Mouse (Mus musculus) hindbrain, embryonic 16.5 days (tissue): ENCODE measurements around the gene Trib2. TPM values are rescaled to one million over a fixed set of nuclear protein-coding genes. Genes with fewer than 3 reads are reported as not detected.

Experiments used
- ATAC-seq: fragments of 200-750 bp; cut with Nextera tagmentation; 2 replicates; pipeline ENCODE4 v1.8.0; 2017; ENCODE audit warnings: moderate TSS enrichment, moderate library complexity
- H3K27ac ChIP-seq: fragments of 300-500 bp; sonication (generic); 2 replicates; pipeline ENCODE4 v1.5.1; 2014; ENCODE audit warnings: low read depth, mild to moderate bottlenecking, control low read depth, low read length, moderate library complexity
- H3K27me3 ChIP-seq: fragments of 300-500 bp; sonication (generic); replicated peaks from 2 replicates; pipeline ENCODE4 v1.6.1; 2014; ENCODE audit warnings: low read length; ENCODE audit not compliant: control insufficient read depth, insufficient read depth
- H3K36me3 ChIP-seq: fragments of 300-500 bp; sonication (generic); 2 replicates; pipeline ENCODE4 v1.6.1; 2014; ENCODE audit warnings: mild to moderate bottlenecking, low read length, moderate library complexity, mixed read lengths; ENCODE audit not compliant: control insufficient read depth, insufficient read depth
- H3K4me1 ChIP-seq: fragments of 300-500 bp; sonication (generic); 2 replicates; pipeline ENCODE4 v1.6.1; 2014; ENCODE audit warnings: low read depth, low read length; ENCODE audit not compliant: control insufficient read depth, insufficient read depth
- H3K4me2 ChIP-seq: fragments of 300-500 bp; sonication (generic); 2 replicates; pipeline ENCODE4 v1.6.1; 2014; ENCODE audit warnings: mild to moderate bottlenecking, low read length, control low read depth, moderate library complexity
- H3K4me3 ChIP-seq: fragments of 300-500 bp; sonication (generic); 2 replicates; pipeline ENCODE4 v1.5.1; 2014; ENCODE audit warnings: mild to moderate bottlenecking, low read length, control low read depth, moderate library complexity
- H3K9ac ChIP-seq: fragments of 300-500 bp; sonication (generic); 2 replicates; pipeline ENCODE4 v1.6.1; 2014; ENCODE audit warnings: low read depth, mild to moderate bottlenecking, control low read depth, low read length, moderate library complexity
- H3K9me3 ChIP-seq: fragments of 300-500 bp; sonication (generic); 2 replicates; pipeline ENCODE4 v1.6.1; 2014; ENCODE audit warnings: mild to moderate bottlenecking, low read length, moderate library complexity; ENCODE audit not compliant: control insufficient read depth
- WGBS: fragments of 180-500 bp; shearing (Covaris S2); extraction: QIAGEN DNeasy Blood & Tissue Kit; methylation state at CpG from one replicate; pipeline ENCODE4 v1.1.7; 2014; 5-methylcytosine and 5-hydroxymethylcytosine counted together
- polyA plus RNA-seq: library from polyadenylated mRNA; unstranded; fragments of >200 nt; fragmentation: Nextera tagmentation; extraction: Ambion mirVana; gene quantifications from 2 replicates; pipeline ENCODE4 v1.2.1, GENCODE M21; 2015

Trib2 gene
- polyA plus RNA-seq, 1 experiment from 2014 or later = 124 TPM

DNA sequence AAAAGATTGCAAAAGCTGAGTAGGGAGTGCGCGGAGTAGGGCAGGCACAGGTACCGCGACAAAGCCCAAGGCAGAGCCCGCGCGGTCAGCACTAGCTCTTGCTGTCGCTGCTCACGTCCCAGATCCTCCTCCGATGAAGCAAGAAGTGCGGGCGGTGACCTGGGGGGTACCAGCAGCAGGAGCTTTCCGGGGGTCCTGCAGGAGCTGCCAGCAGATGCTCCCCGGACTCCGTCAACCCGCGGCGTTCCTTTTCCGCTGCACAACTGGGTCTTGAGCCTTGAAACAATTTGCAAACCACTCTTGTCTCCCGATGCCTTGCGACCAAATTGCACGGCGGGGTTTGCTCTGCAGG is 492 bp downstream of the Trib2 start:
- Histone ChIP-seq H3K4me1 (peaks cover 7% of the 10 kb centered on the region), H3K9me3 (no peaks in the 10 kb centered on the region), H3K27me3 (no peaks in the 10 kb centered on the region), H3K27ac (peak overlapping the region; percentile 99), H3K36me3 (no peaks in the 10 kb centered on the region), H3K4me2 (peak overlapping the region; percentile 78), H3K4me3 (peak overlapping the region; percentile 85), H3K9ac (peak overlapping the region; percentile 95)
- peak; percentile 34 for ATAC-seq
- 0% methylated on average over 23 of the region's 23 CpGs for WGBS

DNA sequence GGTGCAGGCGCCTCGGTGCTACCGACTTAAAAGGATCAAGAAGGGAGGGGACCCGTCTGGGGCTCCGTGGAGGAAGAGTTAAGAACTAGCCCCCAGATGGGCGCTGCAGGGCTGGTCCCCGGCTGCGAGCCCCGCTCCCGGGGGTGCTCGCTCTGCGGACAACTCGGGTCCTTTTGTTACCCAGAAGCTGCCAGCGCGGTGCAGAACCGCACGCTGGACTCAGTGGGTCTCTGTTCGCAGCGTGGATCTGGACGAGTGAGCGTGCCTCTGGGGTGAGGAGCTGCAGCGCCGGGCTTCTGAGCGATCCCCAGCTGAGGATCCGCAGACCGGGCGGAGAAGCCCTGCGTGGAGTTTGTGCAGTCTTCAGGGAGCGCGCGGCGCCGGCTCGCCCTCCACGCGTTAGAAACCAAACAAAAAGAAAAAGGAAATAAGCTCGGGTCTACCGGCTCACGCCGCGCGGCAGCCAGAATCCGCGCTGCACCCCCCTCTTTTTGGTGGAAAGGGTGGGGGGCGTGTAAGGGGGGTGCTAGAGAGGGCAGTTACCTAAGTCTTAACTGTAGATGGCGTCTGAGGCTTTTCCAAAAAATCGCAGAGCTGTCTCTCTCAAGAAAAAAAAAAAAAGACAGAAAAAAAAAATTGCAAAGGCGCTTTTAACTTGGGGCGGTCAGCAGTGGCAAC is 1.0 kb downstream of the Trib2 start:
- Histone ChIP-seq H3K4me2 (peak overlapping the region; percentile 78), H3K27me3 (no peaks in the 10 kb centered on the region), H3K4me1 (peaks cover 12% of the 10 kb centered on the region), H3K4me3 (peak overlapping the region; percentile 85), H3K9ac (peak overlapping the region; percentile 95), H3K36me3 (no peaks in the 10 kb centered on the region), H3K9me3 (no peaks in the 10 kb centered on the region), H3K27ac (peak overlapping the region; percentile 99)
- under 1% methylated on average over 49 of the region's 49 CpGs for WGBS
- ATAC-seq = peak; percentile 62

DNA sequence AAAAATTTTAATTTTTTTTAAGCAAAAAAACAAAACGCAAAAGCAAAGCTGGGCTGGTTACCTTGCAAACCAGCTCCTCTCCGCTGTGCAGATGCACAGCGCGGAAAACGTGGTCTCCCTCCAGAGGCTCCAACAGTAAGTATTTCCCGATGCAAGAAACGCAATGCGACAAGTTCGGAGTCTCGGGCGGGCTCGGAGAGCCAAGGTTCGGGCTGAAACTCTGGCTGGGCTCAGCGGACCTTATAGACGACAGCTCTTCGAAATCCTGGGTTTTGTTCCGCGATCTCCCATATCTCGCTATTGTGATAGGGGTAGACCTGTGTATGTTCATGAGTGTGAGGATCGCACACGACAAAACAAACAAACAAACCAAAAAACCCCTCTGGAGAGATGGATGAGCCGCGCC is 1.5 kb downstream of the Trib2 start:
- peaks cover 15% of the 10 kb centered on the region for H3K4me1 ChIP-seq
- H3K27me3 ChIP-seq = no peaks in the 10 kb centered on the region
- peak overlapping the region; percentile 99 for H3K27ac ChIP-seq
- H3K9ac ChIP-seq = peak overlapping the region; percentile 95
- no peaks in the 10 kb centered on the region for H3K36me3 ChIP-seq
- WGBS = 0% methylated on average over 23 of the region's 23 CpGs
- ATAC-seq = no peak; the same call in 1 of the 2 replicates
- H3K4me2 ChIP-seq = peak overlapping the region; percentile 78
- no peaks in the 10 kb centered on the region for H3K9me3 ChIP-seq
- peak overlapping the region; percentile 85 for H3K4me3 ChIP-seq

DNA sequence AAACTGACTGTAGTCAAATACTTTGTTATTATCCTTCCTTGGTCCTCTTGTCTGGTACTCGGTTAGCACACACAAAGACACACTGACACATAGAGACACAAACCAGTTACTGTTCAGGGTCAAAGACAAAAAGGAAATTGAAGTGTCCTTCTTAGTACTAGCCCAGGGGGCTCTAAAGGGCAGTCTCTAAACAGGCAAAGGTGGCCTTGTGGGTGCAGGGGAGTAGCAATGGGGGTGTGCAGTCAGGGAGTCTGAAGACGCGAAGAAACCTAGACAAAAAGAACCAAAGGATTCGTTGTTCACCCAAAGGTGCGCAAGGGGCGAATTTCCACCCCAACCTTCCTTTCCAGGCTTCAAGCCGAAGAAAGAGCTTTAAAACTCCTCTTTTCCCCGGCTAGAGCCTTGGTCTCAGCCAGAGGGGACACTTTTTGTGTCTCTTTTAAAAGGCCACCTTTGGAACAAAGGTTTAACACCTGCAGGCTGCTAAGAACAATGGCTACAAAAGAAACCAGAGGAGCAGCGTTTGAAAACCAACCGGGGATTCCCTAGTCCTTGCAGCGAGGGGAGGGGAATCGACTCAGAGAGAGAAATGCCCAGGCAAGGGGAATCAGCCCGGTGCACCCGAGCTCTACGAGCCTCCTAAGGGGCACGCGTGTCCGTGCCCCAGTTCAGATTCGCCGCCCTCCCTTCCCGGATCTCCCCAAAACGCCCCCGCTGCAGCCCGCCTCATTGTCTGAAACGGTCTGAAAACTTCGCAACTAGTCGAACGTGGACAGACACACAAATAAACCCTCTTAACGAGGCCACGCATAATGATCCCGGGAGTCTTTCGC is 2.3 kb downstream of the Trib2 start:
- Histone ChIP-seq H3K4me1 (peaks cover 22% of the 10 kb centered on the region), H3K9ac (peak overlapping the region; percentile 95), H3K9me3 (no peaks in the 10 kb centered on the region), H3K27me3 (no peaks in the 10 kb centered on the region), H3K4me3 (peak overlapping the region; percentile 85), H3K36me3 (no peaks in the 10 kb centered on the region), H3K27ac (peak overlapping the region; percentile 99), H3K4me2 (peak overlapping the region; percentile 78)
- no peak for ATAC-seq
- under 1% methylated on average over 32 of the region's 32 CpGs for WGBS

DNA sequence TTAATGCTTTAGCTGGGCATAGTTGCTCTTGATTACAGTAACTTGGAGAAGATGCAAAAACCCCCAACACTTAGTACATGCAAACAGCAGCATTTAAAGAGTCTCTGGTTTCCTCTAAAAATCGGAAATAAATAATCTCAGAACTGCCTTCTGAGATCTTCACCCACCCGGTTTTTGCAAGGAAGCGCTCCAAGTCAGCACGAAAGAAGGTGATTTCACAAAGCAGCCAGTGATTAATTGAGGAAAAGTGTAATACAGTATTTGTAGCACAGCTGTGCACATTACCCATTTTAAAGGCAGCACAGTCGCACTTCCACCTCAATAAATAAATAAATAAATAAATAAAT is 2.9 kb downstream of the Trib2 start:
- H3K27me3 ChIP-seq = no peaks in the 10 kb centered on the region
- H3K4me1 ChIP-seq = peaks cover 25% of the 10 kb centered on the region
- peak overlapping the region; percentile 85 for H3K4me3 ChIP-seq
- WGBS = 3% methylated on average over 5 of the region's 5 CpGs
- peak overlapping the region; percentile 78 for H3K4me2 ChIP-seq
- no peaks in the 10 kb centered on the region for H3K36me3 ChIP-seq
- no peaks in the 10 kb centered on the region for H3K9me3 ChIP-seq
- no peak for ATAC-seq
- H3K27ac ChIP-seq = peak overlapping the region; percentile 99
- H3K9ac ChIP-seq = peak overlapping the region; percentile 95

DNA sequence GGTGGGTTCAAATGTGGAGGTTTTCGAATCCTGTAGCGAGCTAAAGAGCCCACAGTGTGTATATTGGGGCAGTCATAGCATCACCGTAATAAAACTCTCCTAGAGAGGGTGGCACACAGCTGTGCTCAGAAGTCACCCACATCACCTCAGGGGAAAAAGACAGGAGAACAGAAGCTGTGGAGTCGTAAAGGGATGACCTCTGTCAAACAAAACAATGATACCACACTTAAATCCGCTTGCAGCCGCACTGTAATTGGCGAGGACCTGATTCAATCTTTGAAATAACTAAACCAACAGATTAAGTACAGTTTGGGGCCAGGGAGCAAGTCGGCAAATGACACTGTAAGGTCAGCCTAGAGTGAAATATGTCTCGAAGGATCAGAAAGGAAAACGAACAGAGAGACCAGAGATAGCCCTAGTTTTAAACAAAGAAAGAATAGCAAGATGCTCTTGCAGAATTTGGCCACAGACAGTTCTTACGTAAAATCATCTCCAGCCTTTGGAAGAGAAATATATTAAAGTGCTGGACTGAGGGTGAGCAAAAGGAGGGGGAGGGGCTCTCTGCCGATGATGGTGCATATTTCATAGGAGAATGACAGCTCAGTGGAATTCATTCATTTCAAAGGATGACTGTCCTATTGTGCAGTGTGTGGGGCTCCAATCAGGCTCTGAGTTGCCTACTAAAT is 3.4 kb downstream of the Trib2 start:
- ATAC-seq = no peak
- Histone ChIP-seq H3K27me3 (no peaks in the 10 kb centered on the region), H3K4me1 (peaks cover 25% of the 10 kb centered on the region), H3K36me3 (peaks cover 3% of the 10 kb centered on the region), H3K4me2 (peak overlapping the region; percentile 78), H3K4me3 (peak overlapping the region; percentile 85), H3K27ac (peak overlapping the region; percentile 99), H3K9ac (peak overlapping the region; percentile 95), H3K9me3 (no peaks in the 10 kb centered on the region)
- 6% methylated on average over 12 of the region's 12 CpGs for WGBS

DNA sequence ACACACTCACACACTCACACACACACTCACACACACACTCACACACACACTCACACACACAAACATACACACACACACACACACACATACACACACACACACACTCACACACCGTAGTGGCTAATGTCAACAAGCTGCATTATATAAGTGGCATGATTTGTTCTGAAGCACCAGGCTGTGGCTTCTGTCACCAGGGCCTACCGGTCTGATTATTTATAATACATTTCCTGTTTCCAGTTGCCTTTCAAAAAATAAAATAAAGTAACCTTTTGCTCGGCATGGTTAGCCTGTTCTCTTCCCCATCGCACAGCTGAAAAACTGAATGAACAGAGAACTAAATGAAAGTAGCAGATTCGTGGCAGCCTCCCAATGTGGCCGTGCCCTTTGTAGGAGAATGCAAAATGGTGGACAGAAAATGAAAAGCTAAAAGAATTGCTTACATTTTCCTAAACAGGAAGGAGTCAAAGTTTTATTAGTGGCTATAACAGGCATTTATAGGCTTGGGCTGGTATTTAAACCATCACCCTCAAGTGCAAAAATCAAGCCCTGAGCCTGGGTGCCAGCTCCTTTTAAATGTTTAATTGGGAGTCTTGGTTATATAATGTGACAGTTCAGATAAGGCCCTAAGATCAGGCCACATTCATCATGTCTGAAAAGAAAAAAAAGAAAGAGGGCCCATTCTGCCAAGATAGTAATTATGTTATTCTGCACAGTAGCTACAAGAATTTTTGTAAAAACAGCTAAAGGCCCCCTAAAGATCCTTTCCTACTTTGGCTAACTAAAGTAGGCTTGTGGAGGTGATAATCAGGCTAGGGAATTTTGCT is 4.4 kb downstream of the Trib2 start:
- no peaks in the 10 kb centered on the region for H3K27me3 ChIP-seq
- peak overlapping the region; percentile 99 for H3K27ac ChIP-seq
- H3K9ac ChIP-seq = peak overlapping the region; percentile 95
- WGBS = 16% methylated on average over 6 of the region's 6 CpGs
- peaks cover 29% of the 10 kb centered on the region for H3K4me1 ChIP-seq
- H3K36me3 ChIP-seq = peaks cover 10% of the 10 kb centered on the region
- peak overlapping the region; percentile 85 for H3K4me3 ChIP-seq
- no peaks in the 10 kb centered on the region for H3K9me3 ChIP-seq
- H3K4me2 ChIP-seq = peak overlapping the region; percentile 78
- ATAC-seq = no peak

DNA sequence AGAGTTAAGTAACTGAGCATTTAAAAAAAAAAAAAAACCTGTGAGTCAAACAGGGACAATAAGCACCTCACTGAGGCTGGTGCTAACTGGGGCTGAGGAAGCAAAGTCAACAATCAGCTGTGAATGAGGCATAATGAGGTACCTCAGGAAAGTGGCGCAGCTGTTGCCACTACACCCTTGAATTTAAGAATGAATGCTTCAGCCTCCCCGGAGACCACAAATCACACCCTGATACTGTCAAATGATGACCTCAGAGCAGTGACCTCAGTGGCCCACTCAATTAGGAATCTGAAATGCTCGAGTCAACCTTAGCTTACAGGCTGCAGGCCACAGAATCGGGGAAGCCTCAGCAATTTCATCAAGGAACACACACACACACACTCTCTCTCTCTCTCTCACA is 5.0 kb downstream of the Trib2 start:
- peaks cover 29% of the 10 kb centered on the region for H3K4me1 ChIP-seq
- H3K27ac ChIP-seq = peak overlapping the region; percentile 99
- peak overlapping the region; percentile 85 for H3K4me3 ChIP-seq
- no peak for ATAC-seq
- H3K9ac ChIP-seq = peak overlapping the region; percentile 13
- peak overlapping the region; percentile 78 for H3K4me2 ChIP-seq
- no peaks in the 10 kb centered on the region for H3K9me3 ChIP-seq
- H3K27me3 ChIP-seq = no peaks in the 10 kb centered on the region
- 3% methylated on average over 4 of the region's 4 CpGs for WGBS
- peaks cover 15% of the 10 kb centered on the region for H3K36me3 ChIP-seq
